Mouse (Mus musculus) cortical plate, adult 2 months (tissue): ENCODE data around the gene Impg1. TPM values are rescaled to one million over a fixed set of nuclear protein-coding genes. Genes with fewer than 3 reads are reported as not detected.

Source experiments
- H3K27ac ChIP-seq: fragments of 200-500 bp; 2 replicates; pipeline ENCODE4 v1.5.1; 2012; ENCODE audit warnings: low read length, control low read depth, inconsistent platforms; ENCODE audit not compliant: insufficient read depth
- H3K4me1 ChIP-seq: fragments of 200-500 bp; 2 replicates; pipeline ENCODE4 v1.6.1; 2011; ENCODE audit warnings: low read length; ENCODE audit not compliant: control insufficient read depth, insufficient read depth
- H3K4me3 ChIP-seq: fragments of 200-500 bp; 2 replicates; pipeline ENCODE4 v1.5.1; 2011; ENCODE audit warnings: mild to moderate bottlenecking, low read length, control low read depth; ENCODE audit not compliant: insufficient read depth
- CTCF ChIP-seq: fragments of 200-500 bp; IDR thresholded peaks from 2 replicates; pipeline ENCODE4 v1.5.1; 2011; ENCODE audit warnings: mild to moderate bottlenecking, control low read depth, low read length; ENCODE audit not compliant: insufficient read depth; ENCODE audit errors: extremely low read depth
- POLR2A ChIP-seq: fragments of 200-500 bp; IDR thresholded peaks from 2 replicates; pipeline ENCODE4 v1.6.1; 2011; ENCODE audit warnings: mild to moderate bottlenecking, low read length, control low read depth; ENCODE audit not compliant: insufficient read depth; ENCODE audit errors: extremely low read depth
- polyA plus RNA-seq: library from polyadenylated mRNA; depleted of rRNA; stranded (reverse); fragments of >200 nt; gene quantifications from 2 replicates; pipeline ENCODE4 v1.2.3, GENCODE M21; 2012

Impg1 gene
- polyA plus RNA-seq, 1 experiment, result 0.46 TPM

GRCm38 (mm10) chr9:80284539-80285174 lies 180.6 kb downstream of the Impg1 start:
- Histone ChIP-seq H3K4me3 (no peak overlapping the region), H3K27ac (no peak overlapping the region)
- no peak for TF ChIP-seq POLR2A
- no peak for TF ChIP-seq CTCF

DNA sequence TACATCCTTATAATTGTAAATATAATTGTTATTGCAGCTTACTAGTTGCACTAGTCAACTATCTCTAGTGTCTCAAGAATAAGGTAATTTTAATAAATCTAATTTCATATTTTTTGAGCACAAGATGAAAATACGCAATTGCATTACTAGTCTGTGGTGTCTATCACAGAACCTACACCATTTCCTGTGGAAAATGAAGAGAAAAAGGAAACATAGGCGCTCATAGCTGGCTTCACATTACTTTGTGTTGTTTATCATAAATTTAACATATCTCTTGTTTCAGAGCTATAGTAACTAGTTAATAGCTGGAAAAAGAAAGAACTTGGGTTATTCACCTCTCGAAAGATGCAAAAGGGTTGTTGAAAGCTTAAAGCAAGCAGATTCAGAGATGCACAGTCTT lies 182.9 kb downstream of the Impg1 start:
- Histone ChIP-seq H3K4me1 (no peaks in the 10 kb centered on the region), H3K27ac (no peak overlapping the region), H3K4me3 (no peak overlapping the region)
- TF ChIP-seq POLR2A, result no peak
- TF ChIP-seq CTCF, result no peak

More at GRCm38 (mm10) chr9:80284539-80285174, 180.6 kb downstream of the Impg1 start:
- no peaks in the 10 kb centered on the region for H3K4me1 ChIP-seq

DNA sequence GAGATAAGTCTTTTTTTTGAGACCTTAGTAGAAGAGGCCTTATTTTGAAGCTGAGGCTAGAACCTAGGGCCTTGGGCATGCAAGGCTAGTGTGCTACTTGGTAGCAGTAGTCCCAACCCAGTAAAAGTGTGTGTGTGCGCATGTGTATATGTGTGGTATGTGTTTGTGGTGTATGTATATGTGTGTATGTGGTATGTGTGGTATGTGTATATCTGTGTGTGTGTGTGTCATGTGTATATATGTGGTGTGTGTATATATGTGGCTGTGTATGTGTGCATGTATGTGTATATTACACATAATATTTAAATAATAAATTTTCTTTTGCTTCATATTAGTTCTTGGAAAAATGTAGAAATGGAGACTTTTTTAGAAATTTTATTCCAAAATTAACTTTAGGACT lies 184.6 kb downstream of the Impg1 start:
- no peak overlapping the region for H3K27ac ChIP-seq
- H3K4me1 ChIP-seq, result no peaks in the 10 kb centered on the region
- H3K4me3 ChIP-seq, result no peak overlapping the region
- TF ChIP-seq POLR2A, result no peak
- TF ChIP-seq CTCF, result no peak

- Histone ChIP-seq H3K4me3 (no peak overlapping the region), H3K4me1 (no peaks in the 10 kb centered on the region), H3K27ac (no peak overlapping the region)
- TF ChIP-seq CTCF, result no peak
- TF ChIP-seq POLR2A, result no peak
Observed at GRCm38 (mm10) chr9:80277770-80278169, 187.5 kb downstream of the Impg1 start.

DNA sequence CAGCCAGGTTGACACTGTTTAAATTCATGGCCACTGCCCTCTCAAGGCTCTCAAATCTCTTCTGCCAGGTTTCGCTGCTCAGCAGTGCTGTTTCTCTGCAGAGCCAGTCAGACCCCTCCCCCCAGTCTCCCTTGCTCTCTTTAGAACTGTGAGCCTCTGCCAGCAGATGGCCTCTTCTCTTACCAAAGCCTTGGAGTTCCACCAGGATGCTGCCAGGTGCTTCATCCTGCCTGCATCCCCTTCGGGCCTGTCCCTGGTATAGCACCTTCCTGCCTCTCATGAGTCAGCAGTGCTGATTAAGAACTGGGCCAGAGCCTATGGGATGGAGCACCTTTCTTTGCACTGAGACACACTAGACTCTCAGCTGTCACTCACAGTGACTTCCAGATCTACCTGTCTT lies 188.1 kb downstream of the Impg1 start:
- no peak for TF ChIP-seq CTCF
- no peak for TF ChIP-seq POLR2A
- H3K27ac ChIP-seq, result no peak overlapping the region
- no peak overlapping the region for H3K4me3 ChIP-seq
- no peaks in the 10 kb centered on the region for H3K4me1 ChIP-seq

- TF ChIP-seq CTCF, result no peak
- TF ChIP-seq POLR2A, result no peak
- Histone ChIP-seq H3K27ac (no peak overlapping the region), H3K4me3 (no peak overlapping the region), H3K4me1 (no peaks in the 10 kb centered on the region)
Observed at GRCm38 (mm10) chr9:80275772-80276134, 189.5 kb downstream of the Impg1 start.

DNA sequence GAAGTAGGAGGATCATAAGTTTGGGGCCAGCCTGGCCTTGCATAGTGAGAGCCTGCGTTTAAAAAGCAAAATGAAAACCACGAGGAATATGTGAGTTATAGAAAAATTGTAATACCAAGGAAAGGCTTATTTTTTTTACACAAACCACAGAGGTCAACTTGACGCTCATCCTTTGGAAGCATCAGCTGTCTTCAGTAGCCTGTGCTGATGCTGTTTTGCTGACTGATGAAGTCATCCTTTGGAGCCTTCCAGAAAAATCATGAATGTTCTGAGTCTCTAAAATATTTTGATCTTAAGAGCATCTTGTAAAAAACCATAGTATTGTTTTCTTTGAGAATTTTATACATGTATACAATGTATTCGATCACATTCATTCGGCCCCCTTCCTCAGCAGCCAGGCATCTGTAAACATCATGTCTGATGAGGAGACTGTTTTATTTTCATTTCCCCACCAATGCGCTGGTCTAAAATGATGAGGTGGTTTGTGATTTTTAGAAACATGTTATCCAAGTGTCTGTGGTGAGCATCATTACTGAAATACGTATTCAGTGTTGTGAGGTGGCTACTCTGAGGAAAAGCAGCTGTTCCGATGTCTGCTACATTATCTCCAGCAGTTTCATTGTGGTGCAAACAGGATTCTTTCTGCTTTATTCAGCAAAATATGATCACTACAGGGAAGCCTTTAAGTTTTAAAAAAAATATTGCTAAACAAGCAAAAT lies 190.1 kb downstream of the Impg1 start:
- TF ChIP-seq CTCF (no peak), POLR2A (no peak)
- H3K27ac ChIP-seq, result no peak overlapping the region
- no peaks in the 10 kb centered on the region for H3K4me1 ChIP-seq
- no peak overlapping the region for H3K4me3 ChIP-seq

DNA sequence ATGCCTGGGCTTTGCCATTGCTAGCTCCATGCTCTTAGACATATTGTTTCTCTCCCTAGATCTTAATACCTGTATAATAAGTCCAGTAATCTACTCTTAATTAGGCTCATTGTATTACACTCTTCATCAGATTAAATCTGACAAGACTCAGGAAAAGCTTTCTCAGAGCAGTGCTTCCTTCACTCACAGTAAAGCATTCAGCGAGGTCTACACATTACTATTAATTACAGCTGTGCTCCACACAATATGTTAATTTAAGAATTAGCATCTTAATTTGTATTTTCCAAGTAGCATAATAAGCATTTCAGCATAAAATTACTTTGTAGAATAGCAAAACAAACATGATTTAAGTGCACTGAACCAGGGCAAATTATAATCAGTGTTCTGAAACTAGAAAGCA lies 192.3 kb downstream of the Impg1 start:
- Histone ChIP-seq H3K4me3 (no peak overlapping the region), H3K27ac (no peak overlapping the region), H3K4me1 (no peaks in the 10 kb centered on the region; the same call in 1 of the 2 replicates)
- no peak for TF ChIP-seq POLR2A
- TF ChIP-seq CTCF, result no peak

DNA sequence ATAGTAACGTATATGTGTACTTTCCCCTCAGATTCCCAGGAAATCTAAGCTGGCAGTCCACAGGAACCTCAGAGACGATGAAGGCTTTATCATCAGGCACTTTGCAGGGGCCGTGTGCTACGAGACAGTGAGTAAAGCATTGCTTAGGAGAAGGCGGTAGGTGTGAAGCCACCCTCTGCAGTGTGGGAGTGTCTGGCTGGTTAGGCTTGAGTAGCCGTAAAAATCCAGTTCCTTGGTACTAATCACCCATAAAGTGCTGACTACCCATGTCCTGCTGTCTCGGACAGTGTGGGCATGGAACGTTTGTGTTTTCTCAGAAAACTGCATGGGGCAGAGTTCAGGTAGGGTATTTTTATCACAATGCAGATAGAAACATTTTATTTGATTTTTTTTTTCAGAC lies 195.7 kb downstream of the Impg1 start:
- TF ChIP-seq POLR2A, result no peak
- no peak for TF ChIP-seq CTCF
- no peak overlapping the region for H3K27ac ChIP-seq
- no peaks in the 10 kb centered on the region; the same call in 1 of the 2 replicates for H3K4me1 ChIP-seq
- no peak overlapping the region for H3K4me3 ChIP-seq

GRCm38 (mm10) chr9:80266507-80266906 lies 198.8 kb downstream of the Impg1 start:
- Histone ChIP-seq H3K4me3 (no peak overlapping the region), H3K4me1 (no peaks in the 10 kb centered on the region; the same call in 1 of the 2 replicates), H3K27ac (no peak overlapping the region)
- no peak for TF ChIP-seq CTCF
